Mouse (Mus musculus): Measurements from ENCODE around the gene Ift81.

- TF ChIP-seq EP300 (IDR thresholded peaks at IDR 0.05; ENCODE audit: low read depth) (no peak), CTCF (IDR thresholded peaks at IDR 0.05; ENCODE audit: low read depth) (peak; percentile 45)
Measured at GRCm38 (mm10) chr5:122502077-122502941, 112.0 kb downstream of the Ift81 start, which contains the start of gene Atp2a2.
